Mouse (Mus musculus): ENCODE results near the gene Prkn. TPM values are rescaled to one million over a fixed set of nuclear protein-coding genes. Genes with fewer than 3 reads are reported as not detected.

Gene Prkn
- total and polyA plus RNA-seq, 3 experiments: 0.39 to 0.50 TPM; not detected in 1

- DNase-seq (ENCODE audit: low read depth, low spot score): no peak
- Histone ChIP-seq H3K27me3 (ENCODE audit: control insufficient read depth in 1 of 2, insufficient read depth in 2 of 2, low read length in 2 of 2) (no peaks in the 10 kb centered on the region), H3K9me3 (replicated peaks; ENCODE audit: insufficient read depth, low read length) (no peaks in the 10 kb centered on the region), H3K79me2 (ENCODE audit: control insufficient read depth, insufficient read depth, low read length, poor library complexity) (no peaks in the 10 kb centered on the region), H3K9ac (ENCODE audit: control insufficient read depth, low read depth, low read length, poor library complexity, severe bottlenecking) (no peak overlapping the region), H3K4me3 (ENCODE audit: control insufficient read depth in 1 of 2, insufficient read depth in 1 of 2, low read depth in 2 of 2, low read length in 2 of 2) (no peak overlapping the region), H3K4me1 (ENCODE audit: control insufficient read depth in 1 of 2, insufficient read depth in 2 of 2, low read length in 2 of 2) (no peaks in the 10 kb centered on the region), H3K27ac (ENCODE audit: control insufficient read depth, low read depth, low read length) (no peak overlapping the region), H3K36me3 (ENCODE audit: control insufficient read depth in 1 of 2, insufficient read depth in 2 of 2, low read length in 2 of 2) (no peaks in the 10 kb centered on the region)
- TF ChIP-seq RCOR1 (IDR thresholded peaks at IDR 0.05; ENCODE audit: low read depth, low read length) (no peak), ZNF384 (IDR thresholded peaks at IDR 0.05; ENCODE audit: low read depth, low read length) (no peak), MAZ (IDR thresholded peaks at IDR 0.05; ENCODE audit: low read depth, low read length) (no peak), SIN3A (IDR thresholded peaks at IDR 0.05; ENCODE audit: low read length) (no peak), UBTF (IDR thresholded peaks at IDR 0.05; ENCODE audit: borderline replicate concordance, insufficient read depth, low read depth, low read length) (no peak), ZC3H11A (IDR thresholded peaks at IDR 0.05; ENCODE audit: low read depth, low read length) (no peak), SMC3 (IDR thresholded peaks at IDR 0.05; ENCODE audit: low read depth, low read length) (no peak), E2F4 (IDR thresholded peaks at IDR 0.05; ENCODE audit: borderline replicate concordance, low read depth, low read length) (no peak), USF2 (IDR thresholded peaks at IDR 0.05; ENCODE audit: borderline replicate concordance in 1 of 2, insufficient read depth in 1 of 2, low read depth in 1 of 2, low read length in 2 of 2) (no peak)
Measured at GRCm38 (mm10) chr17:11124048-11124447, 283.9 kb downstream of the Prkn start.

GRCm38 (mm10) chr17:11127217-11127616 lies 287.0 kb downstream of the Prkn start:
- Histone ChIP-seq H3K4me3 (ENCODE audit: control insufficient read depth in 1 of 2, insufficient read depth in 1 of 2, low read depth in 2 of 2, low read length in 2 of 2) (no peak overlapping the region), H3K9me3 (replicated peaks; ENCODE audit: insufficient read depth, low read length) (no peaks in the 10 kb centered on the region), H3K79me2 (ENCODE audit: control insufficient read depth, insufficient read depth, low read length, poor library complexity) (no peaks in the 10 kb centered on the region), H3K27me3 (ENCODE audit: control insufficient read depth in 1 of 2, insufficient read depth in 2 of 2, low read length in 2 of 2) (no peaks in the 10 kb centered on the region), H3K4me1 (ENCODE audit: control insufficient read depth in 1 of 2, insufficient read depth in 2 of 2, low read length in 2 of 2) (no peaks in the 10 kb centered on the region), H3K27ac (ENCODE audit: control insufficient read depth, low read depth, low read length) (no peak overlapping the region), H3K9ac (ENCODE audit: control insufficient read depth, low read depth, low read length, poor library complexity, severe bottlenecking) (no peak overlapping the region), H3K36me3 (ENCODE audit: control insufficient read depth in 1 of 2, insufficient read depth in 2 of 2, low read length in 2 of 2) (no peaks in the 10 kb centered on the region)
- TF ChIP-seq MAX (IDR thresholded peaks at IDR 0.05; ENCODE audit: low read length): no peak
- no peak for TF ChIP-seq SMC3 (IDR thresholded peaks at IDR 0.05; ENCODE audit: low read depth, low read length)
- TF ChIP-seq TBP (IDR thresholded peaks at IDR 0.05; ENCODE audit: low read depth, low read length): no peak
- TF ChIP-seq MYC (IDR thresholded peaks at IDR 0.05; ENCODE audit: low read depth, low read length): no peak
- TF ChIP-seq MAZ (IDR thresholded peaks at IDR 0.05; ENCODE audit: low read depth, low read length): no peak
- no peak for TF ChIP-seq RCOR1 (IDR thresholded peaks at IDR 0.05; ENCODE audit: low read depth, low read length)
- TF ChIP-seq BHLHE40 (IDR thresholded peaks at IDR 0.05; ENCODE audit: borderline replicate concordance, low read depth, low read length): no peak
- no peak for TF ChIP-seq ZMIZ1 (IDR thresholded peaks at IDR 0.05; ENCODE audit: low read depth, low read length)
- TF ChIP-seq RAD21 (IDR thresholded peaks at IDR 0.05; ENCODE audit: low read depth, low read length): no peak
- no peak for TF ChIP-seq GATA1 (IDR thresholded peaks at IDR 0.05; ENCODE audit: low read depth, low read length)
- no peak for TF ChIP-seq GABPA (IDR thresholded peaks at IDR 0.05; ENCODE audit: low read depth, low read length)
- TF ChIP-seq ETS1 (IDR thresholded peaks at IDR 0.05; ENCODE audit: low read depth, low read length): no peak
- no peak for TF ChIP-seq SIN3A (IDR thresholded peaks at IDR 0.05; ENCODE audit: low read length)
- no peak for TF ChIP-seq POLR2AphosphoS2 (IDR thresholded peaks at IDR 0.05; ENCODE audit: low read length)
- no peak for TF ChIP-seq USF1 (IDR thresholded peaks at IDR 0.05; ENCODE audit: low read depth, low read length)
- TF ChIP-seq MYB (IDR thresholded peaks at IDR 0.05; ENCODE audit: low read depth, low read length): no peak
- DNase-seq (ENCODE audit: low read depth, low spot score): no peak

Measured in MEL (cell line).